Comparison of ENCODE assay signal across 17 mouse cellular contexts in genomic region chrX:161387942-161388341, GRCm38 (mm10).
"Had no signal": no experiment of that assay in that cellular context is flagged by ENCODE, and none has a peak within 500 bp of the region (broad histone marks: within the 10 kb centered on the region; RNA-seq: fewer than 3 reads in every experiment).

No protein-coding gene starts in this region.

- ATAC-seq: liver, embryonic 12.5 days; liver, postnatal 0 days; lung, postnatal 0 days; midbrain, embryonic 13.5 days; midbrain, embryonic 15.5 days; midbrain, embryonic 16.5 days had no signal

- DNase-seq: left cerebral cortex, postnatal 4 days; liver; liver, embryonic 13.5 days; liver, postnatal 0 days; lung, adult 18-20 months; lung, adult 2 months; lung, embryonic 14.5 days; lung, postnatal 10 days; lung, postnatal 14 days; lung, postnatal 36 days; lung, postnatal 4 days; midbrain, embryonic 14.5 days had no signal
